Mouse (Mus musculus) common myeloid progenitor, adult 5-6 weeks (primary cell): ENCODE measurements at regions not wholly inside any gene's neighbourhood (a gene's known extent, or its start where the extent isn't known, plus 50 kb on each side); places are given as distances from the start of the nearest gene placed in this dataset.

Experiments
- ATAC-seq: replicated peaks from 2 replicates; pipeline ENCODE4 v1.8.0; 2016; ENCODE audit warnings: low read depth, mild to moderate bottlenecking, moderate TSS enrichment, inconsistent platforms; ENCODE audit not compliant: poor library complexity, severe bottlenecking

DNA sequence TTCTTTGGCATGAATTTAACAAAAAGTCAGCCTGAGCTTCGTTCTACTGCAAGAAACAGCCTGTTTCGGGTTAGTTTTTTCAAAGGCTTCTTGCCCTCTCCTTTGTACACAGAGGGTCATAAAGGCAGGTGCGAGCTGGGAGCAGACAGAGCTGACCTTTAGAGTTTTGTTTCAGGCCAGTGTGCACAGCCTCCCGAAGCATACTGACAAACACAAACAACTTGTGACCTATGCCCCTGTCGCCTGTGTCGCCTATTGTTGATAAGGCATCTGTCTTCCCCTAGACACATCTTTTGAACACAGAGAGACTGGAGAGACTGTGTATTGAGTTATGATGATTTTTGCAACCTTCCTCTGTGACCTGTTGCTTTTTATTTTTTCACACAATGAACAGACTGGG is 216.2 kb downstream of the Foxa2 start:
- ATAC-seq = no peak

DNA sequence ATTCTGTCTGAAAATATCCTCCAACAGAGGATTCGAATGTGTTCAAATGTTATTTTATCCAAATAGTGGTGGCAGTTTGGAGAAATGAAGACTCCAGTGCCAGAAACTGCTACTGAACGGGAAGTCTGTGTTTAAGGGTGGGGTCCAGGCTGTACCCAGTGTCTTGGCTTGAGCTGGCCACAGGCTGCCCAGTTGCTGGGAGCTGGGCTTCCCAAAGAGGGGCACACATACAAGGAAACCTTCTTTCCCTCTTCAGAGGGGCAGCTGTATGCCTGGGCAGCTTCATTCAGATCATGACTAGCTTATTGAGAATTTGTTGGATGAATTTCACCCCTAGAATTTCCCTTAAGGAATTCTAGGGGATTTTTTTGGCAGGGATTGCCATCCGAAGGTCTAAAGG is 229.8 kb downstream of the Foxa2 start:
- no peak for ATAC-seq

DNA sequence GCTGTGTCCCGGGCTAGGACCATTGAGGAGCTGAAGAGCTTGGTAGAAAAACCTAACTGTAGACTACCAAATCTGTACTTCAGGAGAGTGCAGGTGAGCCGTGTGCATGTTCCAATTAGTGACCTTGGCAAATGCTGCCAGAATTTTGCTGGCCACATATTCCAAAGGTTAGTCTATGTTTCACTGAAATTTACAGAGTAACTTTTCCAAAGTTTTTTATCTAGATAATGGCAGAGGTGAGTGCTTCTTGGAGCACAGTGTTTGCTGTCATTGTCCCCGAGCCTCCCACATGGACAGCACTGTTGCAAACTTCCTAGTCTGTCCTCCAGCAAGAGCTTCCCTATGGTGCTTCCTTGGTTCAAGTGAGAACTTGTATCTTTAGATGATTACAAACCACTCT is 232.5 kb downstream of the Foxa2 start:
- ATAC-seq = no peak

DNA sequence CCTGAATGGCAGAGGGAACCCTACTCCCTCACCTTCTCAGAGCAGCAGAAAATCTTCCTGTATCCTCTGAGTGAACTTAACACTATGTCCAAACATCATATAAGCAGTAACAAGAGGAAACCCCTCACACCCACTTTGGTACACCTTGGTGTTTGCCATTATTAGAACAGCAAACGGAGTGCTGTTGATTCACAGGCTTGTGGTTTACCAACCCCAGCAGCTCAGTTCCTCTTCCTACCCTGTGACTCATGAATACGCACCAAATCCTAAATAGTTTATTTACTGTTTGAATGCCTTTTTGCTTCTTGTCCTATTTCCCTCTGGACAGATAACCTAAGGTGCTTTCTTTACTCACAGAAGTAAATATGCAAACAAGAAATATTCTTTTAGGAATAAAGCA is 233.3 kb downstream of the Foxa2 start:
- ATAC-seq = peak; percentile 97

DNA sequence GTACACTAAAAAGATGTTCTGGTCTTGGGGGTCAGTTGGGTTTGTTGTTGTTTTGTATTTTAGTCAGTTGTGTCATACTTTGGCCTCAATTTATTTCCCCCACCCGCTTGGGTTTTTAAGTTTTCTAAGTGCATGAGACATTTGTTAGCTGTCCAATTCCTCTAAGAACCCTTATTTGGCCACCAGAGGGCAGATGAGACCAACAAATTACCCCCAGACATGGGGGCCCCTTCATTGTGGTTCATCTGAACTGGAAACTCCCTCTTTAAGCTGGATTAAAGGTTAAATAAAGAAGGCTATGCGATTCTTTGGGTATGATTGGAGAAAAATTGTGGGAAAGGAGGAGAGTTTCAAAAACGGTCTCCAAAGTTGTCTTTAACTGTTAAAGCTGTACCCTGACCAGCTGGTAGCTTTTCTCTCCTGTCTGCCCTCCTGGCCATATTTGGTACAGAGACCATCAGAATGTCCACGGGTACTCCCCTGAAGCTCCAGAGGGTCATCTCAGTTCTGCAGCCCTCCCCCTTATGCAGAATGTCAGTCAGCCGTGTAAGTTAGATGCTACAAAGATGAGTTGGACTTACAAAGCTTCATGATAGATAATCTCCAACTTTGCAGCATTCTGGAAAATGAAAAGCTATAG is 238.6 kb downstream of the Foxa2 start:
- ATAC-seq = peak; percentile 86

DNA sequence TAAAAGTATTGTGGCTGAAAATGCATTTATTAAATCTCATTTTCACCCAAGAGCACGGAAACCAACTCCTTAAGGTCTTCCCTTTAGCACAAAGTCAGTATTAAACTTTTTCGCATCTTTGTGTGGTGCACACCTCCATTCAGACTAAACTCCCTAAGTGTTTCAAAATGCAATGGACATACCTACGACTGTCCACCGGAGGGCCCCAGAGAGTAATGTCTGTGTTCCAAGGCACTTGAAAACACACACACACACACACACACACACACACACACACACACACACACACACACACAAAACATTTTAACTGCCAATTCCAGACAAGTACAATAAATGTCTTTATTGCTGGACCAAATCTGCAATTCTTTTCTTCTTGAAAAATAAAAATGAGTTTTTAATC is 243.7 kb downstream of the Foxa2 start:
- peak; percentile 73 for ATAC-seq

DNA sequence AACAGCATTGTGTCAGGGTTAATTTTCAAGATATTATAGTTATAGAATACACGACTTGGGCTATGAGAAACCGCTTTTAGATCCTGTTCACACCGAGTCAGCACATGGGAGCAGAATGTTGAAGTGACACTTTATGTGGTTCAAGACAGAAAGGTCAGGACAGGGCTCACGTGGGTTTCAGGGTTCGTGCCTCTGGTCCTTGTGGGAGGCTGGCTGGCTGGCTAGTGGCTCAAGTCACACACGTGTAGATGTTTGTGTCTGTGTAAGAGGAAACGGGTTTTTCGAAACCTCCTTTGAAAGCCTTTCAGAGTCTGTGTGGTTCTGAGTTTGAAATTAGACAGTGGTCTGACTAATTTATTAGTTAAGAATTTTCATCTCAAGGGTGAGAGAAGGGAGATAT is 255.3 kb downstream of the Foxa2 start:
- no peak for ATAC-seq

DNA sequence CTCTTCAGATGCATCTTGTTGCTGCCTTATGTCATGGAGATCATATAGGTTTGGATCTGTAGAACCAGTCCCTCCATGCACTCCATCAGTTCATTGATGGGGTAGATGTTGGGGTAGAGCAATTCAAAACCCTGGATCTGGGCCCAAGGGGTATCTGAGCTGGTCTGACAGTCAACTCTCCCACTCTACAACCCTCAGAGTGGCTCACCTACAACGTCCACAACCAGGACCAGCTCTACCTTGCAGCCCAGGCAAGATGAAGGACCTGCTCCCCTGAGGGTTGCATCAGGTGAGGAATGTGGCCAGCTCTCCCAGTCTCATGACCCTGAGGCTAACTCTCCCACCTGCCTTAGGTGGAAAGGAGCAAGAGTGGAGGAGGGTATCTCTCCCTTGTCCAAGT is 256.9 kb downstream of the Foxa2 start:
- no peak for ATAC-seq

DNA sequence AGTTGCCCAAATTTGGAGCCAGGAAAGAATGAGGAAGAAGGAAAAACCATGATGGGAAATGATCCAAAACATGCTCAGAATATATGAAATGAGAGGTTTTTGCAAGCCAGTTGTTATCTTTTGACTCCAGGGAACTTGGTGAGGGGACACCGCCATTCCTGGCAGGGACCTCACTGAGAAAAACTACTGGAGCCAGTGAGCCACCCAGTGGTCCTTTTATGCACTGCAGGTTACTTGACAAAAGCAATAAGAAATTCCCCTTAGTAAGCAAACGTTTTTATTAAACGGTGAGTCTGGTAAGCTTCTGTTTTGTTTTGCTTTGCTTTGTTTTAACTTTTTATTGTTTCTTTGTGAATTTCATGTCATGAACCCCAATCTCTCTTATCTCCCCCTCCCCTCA is 257.5 kb downstream of the Foxa2 start:
- ATAC-seq = peak; percentile 93

DNA sequence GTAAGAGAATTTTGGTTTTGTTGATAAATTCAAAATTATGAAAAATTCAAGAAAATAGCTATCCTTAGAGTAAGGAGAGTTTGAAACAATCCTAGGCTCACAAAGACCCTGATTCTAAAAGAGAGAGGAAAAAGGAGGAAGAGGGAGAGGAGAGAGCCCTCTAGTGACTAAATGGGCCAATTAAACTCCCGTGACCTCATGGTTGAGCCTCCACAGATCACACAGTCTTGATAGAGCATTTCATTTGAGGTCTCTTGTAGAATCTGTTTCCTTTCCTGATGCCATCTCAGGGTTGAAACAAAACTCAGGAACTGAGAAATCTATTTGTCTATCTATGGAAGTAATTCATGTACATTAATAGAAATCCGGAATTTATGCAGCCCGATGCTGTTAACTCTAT is 258.8 kb downstream of the Foxa2 start:
- no peak for ATAC-seq

DNA sequence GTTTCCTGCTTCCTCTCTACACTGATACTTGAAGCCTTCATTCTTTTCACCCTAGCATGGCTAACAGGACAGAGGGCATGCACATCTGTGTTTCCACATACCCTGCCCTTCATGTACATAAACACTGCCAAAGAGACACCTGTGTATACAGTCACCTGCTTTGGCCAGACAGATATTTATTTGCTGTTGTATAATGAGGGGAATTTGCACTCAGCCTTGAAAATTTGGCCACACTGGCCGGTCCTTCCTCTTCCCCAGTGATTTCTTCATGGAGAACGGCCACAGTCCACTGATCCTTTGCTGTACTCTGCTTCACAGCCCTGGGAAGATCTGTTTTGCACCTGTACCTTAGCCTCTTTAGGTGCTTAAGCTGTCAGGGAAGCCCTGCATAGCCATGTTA is 264.3 kb downstream of the Foxa2 start:
- ATAC-seq = no peak

DNA sequence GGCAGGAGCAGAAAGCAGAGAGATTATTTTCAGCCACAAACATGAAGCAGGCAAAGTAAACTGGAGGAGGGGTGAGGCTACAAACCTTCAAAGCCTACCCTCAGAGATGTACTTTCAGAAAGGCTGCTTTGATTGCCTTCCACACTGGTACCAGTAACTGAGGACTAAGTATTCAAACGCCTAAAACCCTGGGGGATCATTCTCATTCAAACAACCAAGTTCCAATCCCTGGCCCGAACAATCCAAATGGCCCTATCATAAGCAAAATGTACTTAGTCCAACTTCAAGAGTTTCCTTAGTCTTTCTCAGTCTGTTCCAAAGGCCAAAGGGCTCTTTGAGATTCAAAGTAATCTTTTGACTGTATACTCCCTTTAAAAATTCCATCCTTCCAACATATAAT is 270.5 kb downstream of the Foxa2 start:
- ATAC-seq = no peak

DNA sequence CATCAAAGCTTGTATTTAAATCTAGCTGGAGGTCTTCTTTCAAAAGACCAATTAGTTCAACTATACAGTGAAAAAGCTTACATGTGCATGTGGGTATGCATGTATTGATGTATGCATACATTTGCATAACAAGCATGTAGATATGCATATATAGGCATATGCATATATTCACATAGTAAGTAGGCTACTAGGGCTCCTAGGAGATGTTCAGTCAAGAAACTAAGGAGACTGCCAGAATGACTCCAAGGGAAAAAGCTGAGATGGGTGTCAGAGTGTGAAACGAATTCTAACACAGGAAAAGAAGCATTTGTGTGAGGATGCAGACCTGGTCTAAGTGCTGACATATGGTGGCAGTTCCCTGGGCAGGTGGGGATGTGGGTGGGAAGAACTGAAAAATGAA is 274.2 kb downstream of the Foxa2 start:
- no peak for ATAC-seq

DNA sequence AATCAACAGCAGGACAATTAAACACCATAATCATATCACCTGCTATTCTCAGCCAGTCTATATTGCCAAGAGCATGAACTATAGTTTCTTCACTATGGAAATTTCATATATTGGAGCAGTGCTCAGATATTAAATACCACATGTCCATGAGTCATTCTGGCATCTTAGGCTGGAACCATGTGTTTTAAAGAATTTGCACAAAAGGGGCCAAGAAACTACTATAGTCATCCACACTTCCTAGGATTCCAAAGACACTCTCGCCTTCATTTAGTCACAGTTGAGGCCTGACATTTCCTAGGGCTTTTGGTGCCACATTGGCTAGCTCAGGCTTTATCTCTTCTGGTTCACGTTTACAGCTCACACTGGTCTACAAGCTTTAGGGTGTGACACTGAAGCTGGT is 293.7 kb downstream of the Foxa2 start:
- no peak for ATAC-seq

DNA sequence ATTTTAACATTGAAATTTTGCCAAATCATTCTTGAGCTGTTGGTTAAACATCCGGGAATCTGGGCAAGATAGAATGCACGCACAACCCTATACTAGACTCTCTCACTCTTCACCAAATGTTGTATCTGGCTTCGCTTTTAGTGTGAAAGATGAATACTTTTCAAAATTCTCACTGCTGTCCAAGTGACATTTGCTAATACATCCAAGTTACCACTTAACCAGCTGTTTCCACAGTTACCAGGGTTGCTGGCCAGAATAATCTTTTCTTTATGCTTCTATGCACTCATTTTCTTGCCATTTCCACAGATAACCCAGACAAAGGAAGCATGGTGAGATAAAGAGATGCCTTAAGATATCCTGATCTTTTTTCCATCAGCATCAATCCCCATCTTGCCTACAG is 294.9 kb downstream of the Foxa2 start:
- ATAC-seq = no peak

DNA sequence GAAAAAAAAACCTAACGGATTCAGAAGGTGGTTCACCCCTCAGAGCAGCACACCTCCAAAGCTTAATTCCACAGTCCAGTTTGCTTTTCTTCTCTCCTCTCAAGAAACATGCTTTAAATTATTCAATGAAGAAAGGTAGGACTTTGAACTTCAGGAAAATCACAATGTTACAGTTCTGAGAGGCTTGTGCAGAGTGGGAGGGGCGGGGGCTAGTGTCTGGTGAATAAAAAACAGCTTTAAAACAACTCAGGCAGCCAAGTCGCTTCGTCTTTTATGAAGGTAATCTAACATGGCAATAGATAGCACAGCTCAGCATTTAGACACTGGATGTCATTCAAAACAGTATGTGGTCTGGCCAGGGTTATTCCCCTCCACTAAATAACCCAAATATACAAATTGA is 298.8 kb downstream of the Foxa2 start:
- no peak for ATAC-seq

DNA sequence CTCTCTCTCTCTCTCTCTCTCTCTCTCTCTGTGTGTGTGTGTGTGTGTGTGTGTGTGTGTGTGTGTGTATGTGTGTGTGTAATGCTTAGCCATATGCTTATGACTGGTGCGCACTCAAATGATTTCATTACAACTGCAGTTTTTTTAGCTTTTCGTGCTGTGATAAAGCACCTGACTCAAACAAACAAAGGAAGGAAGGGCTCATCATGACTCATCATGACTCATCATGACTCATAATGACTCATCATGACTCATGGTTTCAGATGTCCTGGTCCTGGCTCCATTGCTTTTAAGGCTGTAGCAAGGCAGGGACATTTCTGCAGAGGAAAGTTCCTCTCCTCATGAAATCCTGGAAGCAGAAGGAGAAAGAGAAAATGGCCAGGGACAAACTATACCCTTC is 302.9 kb downstream of the Foxa2 start:
- ATAC-seq = no peak

DNA sequence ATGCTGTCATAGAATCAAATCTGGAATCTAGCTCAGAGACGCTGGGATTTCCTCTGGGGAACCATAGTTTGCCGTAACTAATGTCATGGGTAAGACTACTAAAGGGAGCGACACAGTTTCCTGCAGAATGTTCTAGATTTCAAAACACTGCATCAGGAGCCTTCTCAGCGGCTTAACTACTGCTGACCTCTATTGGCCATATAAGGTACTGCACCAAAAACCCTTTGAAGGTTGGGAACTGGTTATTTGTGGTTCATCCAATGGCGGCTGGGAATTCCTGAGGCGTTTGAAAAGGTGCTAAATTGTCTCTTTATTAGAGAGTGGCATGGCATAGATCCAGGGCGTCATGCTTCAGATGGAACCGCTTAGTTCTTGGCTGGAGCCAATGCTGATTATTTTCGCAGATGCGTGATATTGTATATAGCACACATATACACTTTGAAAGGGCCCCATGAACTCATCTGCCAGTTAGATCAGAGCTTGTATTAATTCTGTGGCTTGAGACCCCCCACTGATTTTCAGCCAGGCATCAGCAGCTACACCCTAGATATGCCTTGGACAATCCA is 308.4 kb downstream of the Foxa2 start:
- ATAC-seq = peak; percentile 89

DNA sequence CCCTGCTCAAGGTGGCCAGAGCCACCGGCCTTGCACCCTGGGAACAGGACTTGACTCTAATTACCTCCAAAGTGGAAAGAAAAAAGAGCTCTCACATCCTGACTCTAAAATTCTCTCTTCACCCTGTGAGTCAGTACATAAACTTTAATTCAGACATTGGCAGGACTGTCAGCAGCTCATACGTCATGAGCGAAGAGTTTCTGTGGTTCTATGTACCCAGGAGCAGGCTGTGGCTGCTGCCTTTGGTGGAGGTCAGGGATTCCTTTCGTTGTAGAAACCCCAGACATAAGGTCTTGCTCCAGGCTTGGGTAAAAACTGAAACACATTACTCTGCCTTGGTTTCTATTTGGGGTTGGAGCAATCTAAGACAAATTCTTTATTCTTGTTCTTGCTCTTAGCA is 319.4 kb downstream of the Foxa2 start:
- ATAC-seq = no peak

DNA sequence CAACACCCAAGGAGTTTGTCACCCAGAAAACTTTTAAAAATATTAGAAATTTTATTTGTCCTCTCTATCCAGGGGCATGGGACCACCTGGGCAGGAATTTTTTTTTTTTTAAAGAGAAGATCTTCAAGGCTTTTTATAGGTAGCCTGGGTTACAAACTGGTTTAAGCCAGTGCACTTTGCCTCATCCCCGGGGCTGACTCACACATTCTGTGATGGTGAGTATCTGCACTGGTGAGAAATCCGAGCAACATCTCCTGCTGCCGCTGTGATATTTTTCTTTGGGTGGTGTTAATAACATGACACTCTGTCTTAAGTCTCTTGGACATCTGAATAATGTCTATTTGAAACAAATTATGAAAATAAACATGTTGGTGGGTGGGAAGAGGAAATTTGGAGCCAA is 327.8 kb downstream of the Foxa2 start:
- no peak for ATAC-seq

DNA sequence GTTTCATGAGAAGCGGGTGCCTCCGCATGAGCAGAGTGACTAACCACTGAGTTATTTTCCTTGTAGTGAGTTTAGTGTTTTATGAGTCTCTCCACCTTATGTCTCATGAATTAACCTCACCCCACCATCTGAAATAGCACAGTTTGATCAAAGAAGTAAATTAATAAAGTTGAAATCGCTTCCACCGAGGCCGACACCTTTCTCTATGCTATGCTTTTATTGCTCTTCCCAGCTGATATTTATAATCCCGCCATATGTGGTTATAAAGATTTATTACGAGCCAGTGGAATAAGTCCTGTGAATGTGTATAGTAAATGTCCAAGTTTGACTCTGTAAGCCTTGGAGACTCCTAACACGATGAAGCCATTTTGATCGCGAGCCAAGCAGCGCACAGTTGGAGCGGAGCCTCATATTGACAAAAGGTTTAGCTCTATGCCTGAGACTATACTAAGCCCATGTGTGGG is 329.3 kb downstream of the Foxa2 start:
- no peak for ATAC-seq

DNA sequence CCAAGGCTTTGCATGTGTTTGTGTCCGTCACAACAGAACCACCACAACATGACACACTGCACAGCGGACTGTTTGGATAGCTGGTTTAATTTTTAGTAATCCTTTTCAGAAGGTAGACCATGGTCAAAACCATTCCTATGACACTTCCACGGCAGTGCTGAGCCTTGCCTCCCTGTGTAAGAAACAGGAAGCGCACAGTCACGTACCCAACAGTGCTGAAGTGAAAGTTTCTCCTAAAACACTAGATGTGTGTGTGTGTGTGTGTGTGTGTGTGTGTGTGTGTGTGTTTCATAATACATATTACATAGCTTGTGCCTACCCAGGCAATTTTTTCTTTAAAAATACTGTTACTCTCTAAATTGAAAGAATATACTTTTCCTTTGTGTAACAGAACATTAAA is 331.0 kb downstream of the Foxa2 start:
- ATAC-seq = 0 out of 2 replicates have a peak, but pooled peaks have one; percentile 32
